ENCODE assay signal across 8 mouse cellular contexts in genomic region chr11:62606299-62607169, GRCm38 (mm10). TPM values are rescaled to one million over a fixed set of nuclear protein-coding genes. Genes with fewer than 3 reads are reported as not detected.
A peak's percentile ranks its signal among the peaks of the same experiment; 100 is the strongest.
DNase-seq lines count a peak whose midpoint lies in the region; ATAC-seq and TF ChIP-seq lines count a peak whose summit lies in the region.

No protein-coding gene starts in this region.

- no peaks in the 10 kb centered on the region for H3K27me3 ChIP-seq in kidney, embryonic 14.5 days (ENCODE audit: control insufficient read depth, insufficient read depth, low read length)
- H3K27me3 ChIP-seq in limb, embryonic 10.5 days (ENCODE audit: low read depth, poor library complexity, severe bottlenecking): no peaks in the 10 kb centered on the region

- 59% methylated on average over 10 of the region's 10 CpGs for WGBS in kidney, embryonic 14.5 days
- 74% methylated on average over 10 of the region's 10 CpGs for WGBS in limb, embryonic 10.5 days
- 43% methylated on average over 10 of the region's 10 CpGs for WGBS in olfactory bulb, adult 2 months

- no peak for TF ChIP-seq CTCF in olfactory bulb, adult 2 months (IDR thresholded peaks at IDR 0.05; ENCODE audit: insufficient read depth, low read depth, low read length)

- no peaks in the 10 kb centered on the region for H3K9me3 ChIP-seq in kidney, embryonic 14.5 days (ENCODE audit: control insufficient read depth, low read length)
- no peaks in the 10 kb centered on the region for H3K9me3 ChIP-seq in limb, embryonic 10.5 days (replicated peaks)

- H3K4me3 ChIP-seq in kidney, embryonic 14.5 days (ENCODE audit: low read length): no peak overlapping the region
- peak overlapping the region; percentile 79; the same call in 1 of the 2 replicates for H3K4me3 ChIP-seq in limb, embryonic 10.5 days
- no peak overlapping the region for H3K4me3 ChIP-seq in olfactory bulb, adult 2 months (ENCODE audit: insufficient read depth, low read depth, low read length)

- peaks cover 19% of the 10 kb centered on the region for H3K4me1 ChIP-seq in kidney, embryonic 14.5 days (ENCODE audit: control insufficient read depth, insufficient read depth, low read length)
- peaks cover 27% of the 10 kb centered on the region for H3K4me1 ChIP-seq in limb, embryonic 10.5 days
- H3K4me1 ChIP-seq in olfactory bulb, adult 2 months (ENCODE audit: control insufficient read depth, insufficient read depth, low read length): peaks cover 17% of the 10 kb centered on the region

- no peak overlapping the region for H3K4me2 ChIP-seq in kidney, embryonic 14.5 days (replicated peaks; ENCODE audit: low read depth, low read length)

- ATAC-seq in kidney, embryonic 14.5 days (ENCODE audit: low FRiP score, low TSS enrichment): no peak

- no peak for DNase-seq in kidney, adult 18-20 months
- DNase-seq in embryo, embryonic 11 days: peak; percentile 20
- no peak for DNase-seq in limb, embryonic 10.5 days (ENCODE audit: low spot score)
- no peak for DNase-seq in adrenal gland, postnatal 36 days
- no peak for DNase-seq in ovary, postnatal 10 days (ENCODE audit: low spot score)
- DNase-seq in ovary, postnatal 36 days (ENCODE audit: low spot score): no peak

- no peak overlapping the region for H3K9ac ChIP-seq in kidney, embryonic 14.5 days (ENCODE audit: low read depth, low read length)

- H3K36me3 ChIP-seq in kidney, embryonic 14.5 days (ENCODE audit: control insufficient read depth, insufficient read depth, low read length): peaks cover 62% of the 10 kb centered on the region
- H3K36me3 ChIP-seq in limb, embryonic 10.5 days: peaks cover 77% of the 10 kb centered on the region

- H3K27ac ChIP-seq in kidney, embryonic 14.5 days (ENCODE audit: low read depth, low read length): peak overlapping the region; percentile 47; the same call in 1 of the 2 replicates
- H3K27ac ChIP-seq in limb, embryonic 10.5 days: no peak overlapping the region
- H3K27ac ChIP-seq in olfactory bulb, adult 2 months (ENCODE audit: insufficient read depth, low read depth, low read length): 0 out of 2 replicates have a peak overlapping the region, but pooled peaks have one; percentile 12

- no peak for TF ChIP-seq POLR2A in olfactory bulb, adult 2 months (IDR thresholded peaks at IDR 0.05; ENCODE audit: insufficient read depth, low read depth, low read length)

RNA-seq across cellular contexts. Expression of gene Trpv2, which starts 32.2 kb away (rescaled TPM):
- 1.2 and 1.4 TPM in 2 replicates for polyA plus RNA-seq in kidney, embryonic 14.5 days (2014; fragmentation: Nextera tagmentation; extraction: Ambion mirVana)
- polyA plus RNA-seq in limb, embryonic 10.5 days (2016; fragmentation: Nextera tagmentation; extraction: Ambion mirVana): 0.55 and 0.87 TPM in 2 replicates
- not detected in 2 replicates for polyA plus RNA-seq in olfactory bulb, adult 2 months (2012; ENCODE audit: insufficient read depth, insufficient read length, low replicate concordance, missing spikeins)
- 1 to 10 TPM; 2.0 to 3.7 TPM for total RNA-seq in adrenal gland, postnatal 36 days (2021)

RNA-seq across cellular contexts. Expression of gene Lrrc75a, which starts 41.8 kb away (rescaled TPM):
- polyA plus RNA-seq in kidney, embryonic 14.5 days (2014; fragmentation: Nextera tagmentation; extraction: Ambion mirVana): 16.4 and 18.7 TPM in 2 replicates
- polyA plus RNA-seq in limb, embryonic 10.5 days (2016; fragmentation: Nextera tagmentation; extraction: Ambion mirVana): 15.7 and 17.3 TPM in 2 replicates
- polyA plus RNA-seq in olfactory bulb, adult 2 months (2012; ENCODE audit: insufficient read depth, insufficient read length, low replicate concordance, missing spikeins): not detected in 2 replicates
- 10 to 100 TPM; 28.0 to 31.8 TPM for total RNA-seq in adrenal gland, postnatal 36 days (2021)

RNA-seq across cellular contexts. Expression of gene Mmgt2, which starts 41.9 kb away (rescaled TPM):
- polyA plus RNA-seq in kidney, embryonic 14.5 days (2014; fragmentation: Nextera tagmentation; extraction: Ambion mirVana): 63.4 and 63.8 TPM in 2 replicates
- 45.5 and 52.5 TPM in 2 replicates for polyA plus RNA-seq in limb, embryonic 10.5 days (2016; fragmentation: Nextera tagmentation; extraction: Ambion mirVana)
- not detected in 2 replicates for polyA plus RNA-seq in olfactory bulb, adult 2 months (2012; ENCODE audit: insufficient read depth, insufficient read length, low replicate concordance, missing spikeins)
- total RNA-seq in adrenal gland, postnatal 36 days (2021): 10 to 100 TPM; 38.0 to 42.6 TPM

RNA-seq across cellular contexts. Expression of gene Ubb, which starts 55.6 kb away (rescaled TPM):
- 3,178 and 3,504 TPM in 2 replicates for polyA plus RNA-seq in kidney, embryonic 14.5 days (2014; fragmentation: Nextera tagmentation; extraction: Ambion mirVana)
- 3,627 and 3,653 TPM in 2 replicates for polyA plus RNA-seq in limb, embryonic 10.5 days (2016; fragmentation: Nextera tagmentation; extraction: Ambion mirVana)
- 651 TPM in 1 of 2 replicates, not detected in the other for polyA plus RNA-seq in olfactory bulb, adult 2 months (2012; ENCODE audit: insufficient read depth, insufficient read length, low replicate concordance, missing spikeins)
- total RNA-seq in adrenal gland, postnatal 36 days (2021): 1,000 to 10,000 TPM; 1,237 to 1,515 TPM

Comparison
In these comparisons a context has a peak if more than half of its experiments do, and no peak if none do; other contexts are left out.
1. RNA of gene Lrrc75a, which starts 41.8 kb away (polyA plus RNA-seq): 16.4 to 18.7 TPM in kidney, embryonic 14.5 days and 15.7 to 17.3 TPM in limb, embryonic 10.5 days; not detected in olfactory bulb, adult 2 months; every median in the first group is over 10 times any median in the second.
2. RNA of gene Mmgt2, which starts 41.9 kb away (polyA plus RNA-seq): 63.4 to 63.8 TPM in kidney, embryonic 14.5 days and 45.5 to 52.5 TPM in limb, embryonic 10.5 days; not detected in olfactory bulb, adult 2 months; every median in the first group is over 10 times any median in the second.